Mouse (Mus musculus): ENCODE measurements around the gene Trio.

Trio gene

GRCm38 (mm10) chr15:27777455-27778190 lies 248.0 kb downstream of the Trio start:
- DNase-seq (ENCODE audit: low read depth, low spot score): no peak

- no peak for DNase-seq (ENCODE audit: low read depth, low spot score)
Observed at GRCm38 (mm10) chr15:27774481-27774880, 251.2 kb downstream of the Trio start.

GRCm38 (mm10) chr15:27772125-27772627 lies 253.5 kb downstream of the Trio start:
- DNase-seq (ENCODE audit: low read depth, low spot score): no peak

GRCm38 (mm10) chr15:27771581-27771980 lies 254.1 kb downstream of the Trio start:
- no peak for DNase-seq (ENCODE audit: low read depth, low spot score)

GRCm38 (mm10) chr15:27770513-27771196 lies 255.0 kb downstream of the Trio start:
- no peak for DNase-seq (ENCODE audit: low read depth, low spot score)

GRCm38 (mm10) chr15:27761416-27761815 lies 264.2 kb downstream of the Trio start:
- no peak for DNase-seq (ENCODE audit: low read depth, low spot score)

- no peak for DNase-seq (ENCODE audit: low read depth, low spot score)
Observed at GRCm38 (mm10) chr15:27760655-27761054, 265.0 kb downstream of the Trio start.

GRCm38 (mm10) chr15:27759890-27760289 lies 265.8 kb downstream of the Trio start:
- DNase-seq (ENCODE audit: low read depth, low spot score): no peak

GRCm38 (mm10) chr15:27758680-27759079 lies 267.0 kb downstream of the Trio start:
- no peak for DNase-seq (ENCODE audit: low read depth, low spot score)

- no peak for DNase-seq (ENCODE audit: low read depth, low spot score)
Observed at GRCm38 (mm10) chr15:27756426-27756825, 269.2 kb downstream of the Trio start.

- no peak for DNase-seq (ENCODE audit: low read depth, low spot score)
Observed at GRCm38 (mm10) chr15:27754571-27755260, 270.9 kb downstream of the Trio start.

GRCm38 (mm10) chr15:27753923-27754322 lies 271.7 kb downstream of the Trio start:
- DNase-seq (ENCODE audit: low read depth, low spot score): no peak

- DNase-seq (ENCODE audit: low read depth, low spot score): no peak
Observed at GRCm38 (mm10) chr15:27752677-27753342, 272.8 kb downstream of the Trio start.

- peak; percentile 30 for DNase-seq (ENCODE audit: low read depth, low spot score)
Observed at GRCm38 (mm10) chr15:27751612-27752405, 273.8 kb downstream of the Trio start.

- DNase-seq (ENCODE audit: low read depth, low spot score): no peak
Observed at GRCm38 (mm10) chr15:27748739-27749138, 276.9 kb downstream of the Trio start.

GRCm38 (mm10) chr15:27747512-27747911 lies 278.1 kb downstream of the Trio start:
- no peak for DNase-seq (ENCODE audit: low read depth, low spot score)

GRCm38 (mm10) chr15:27744995-27745394 lies 280.7 kb downstream of the Trio start:
- DNase-seq (ENCODE audit: low read depth, low spot score): no peak

- no peak for DNase-seq (ENCODE audit: low read depth, low spot score)
Observed at GRCm38 (mm10) chr15:27740080-27740479, 285.6 kb downstream of the Trio start.

- no peak for DNase-seq (ENCODE audit: low read depth, low spot score)
Observed at GRCm38 (mm10) chr15:27731818-27732217, 293.8 kb downstream of the Trio start.

- no peak for DNase-seq (ENCODE audit: low read depth, low spot score)
Observed at GRCm38 (mm10) chr15:27726228-27726627, 299.4 kb downstream of the Trio start.
